Mouse (Mus musculus) lung, postnatal 0 days (tissue): ENCODE measurements at regions not wholly inside any gene's neighbourhood (a gene's known extent, or its start where the extent isn't known, plus 50 kb on each side); places are given as distances from the start of the nearest gene placed in this dataset.

Source experiments
- ATAC-seq: fragments of 200-750 bp; cut with Nextera tagmentation; 2 replicates; pipeline ENCODE4 v1.8.0; 2017; ENCODE audit warnings: moderate library complexity
- DNase-seq: peaks from one replicate; pipeline ENCODE4 v3.0.0-alpha.2; 2016; ENCODE audit warnings: low spot score
- H3K27ac ChIP-seq: fragments of 300-500 bp; sonication (generic); 2 replicates; pipeline ENCODE4 v1.5.1; 2014; ENCODE audit warnings: antibody characterized with exemption, mild to moderate bottlenecking, low read length, mixed read lengths
- H3K27me3 ChIP-seq: fragments of 300-500 bp; sonication (generic); replicated peaks from 2 replicates; pipeline ENCODE4 v1.6.1; 2014; ENCODE audit warnings: low read length, mixed read lengths; ENCODE audit not compliant: insufficient read depth
- H3K36me3 ChIP-seq: fragments of 300-500 bp; sonication (generic); 2 replicates; pipeline ENCODE4 v1.6.1; 2014; ENCODE audit warnings: low read length, mixed read lengths; ENCODE audit not compliant: insufficient read depth
- H3K4me1 ChIP-seq: fragments of 300-500 bp; sonication (generic); 2 replicates; pipeline ENCODE4 v1.6.1; 2014; ENCODE audit warnings: antibody characterized with exemption, low read depth, low read length, mixed read lengths; ENCODE audit not compliant: insufficient read depth
- H3K4me2 ChIP-seq: fragments of 300-500 bp; sonication (generic); replicated peaks from 2 replicates; pipeline ENCODE4 v1.6.1; 2014; ENCODE audit warnings: low read depth, mild to moderate bottlenecking, low read length, moderate library complexity, mixed read lengths
- H3K4me3 ChIP-seq: fragments of 300-500 bp; sonication (generic); 2 replicates; pipeline ENCODE4 v1.5.1; 2014; ENCODE audit warnings: low read depth, low read length
- H3K9ac ChIP-seq: fragments of 300-500 bp; sonication (generic); replicated peaks from 2 replicates; pipeline ENCODE4 v1.6.1; 2014; ENCODE audit warnings: low read depth, mild to moderate bottlenecking
- H3K9me3 ChIP-seq: fragments of 300-500 bp; sonication (generic); 2 replicates; pipeline ENCODE4 v1.6.1; 2016; ENCODE audit warnings: low read length, mixed read lengths
- CTCF ChIP-seq: IDR thresholded peaks from 2 replicates; pipeline ENCODE4 v1.5.1; 2016; ENCODE audit warnings: antibody characterized with exemption, mild to moderate bottlenecking
- EP300 ChIP-seq: IDR thresholded peaks from 2 replicates; pipeline ENCODE4 v1.6.1; 2016; ENCODE audit warnings: antibody characterized with exemption, mild to moderate bottlenecking, control low read depth
- WGBS: fragments of 180-500 bp; shearing (Covaris S2); extraction: QIAGEN DNeasy Blood & Tissue Kit; methylation state at CpG from one replicate; pipeline ENCODE4 v1.1.7; 2014; 5-methylcytosine and 5-hydroxymethylcytosine counted together

- Histone ChIP-seq H3K4me1 (no peaks in the 10 kb centered on the region), H3K27me3 (no peaks in the 10 kb centered on the region), H3K4me2 (no peak overlapping the region), H3K9me3 (no peaks in the 10 kb centered on the region), H3K9ac (no peak overlapping the region), H3K27ac (no peak overlapping the region), H3K36me3 (no peaks in the 10 kb centered on the region), H3K4me3 (no peak overlapping the region)
- 53% methylated on average over 4 of the region's 4 CpGs for WGBS
- DNase-seq, result no peak
- ATAC-seq, result no peak
- no peak for TF ChIP-seq EP300
- TF ChIP-seq CTCF, result no peak
Measured at GRCm38 (mm10) chr13:97427537-97427936, 186.6 kb downstream of the Enc1 start.

GRCm38 (mm10) chr13:97425731-97426130 is 184.8 kb downstream of the Enc1 start:
- Histone ChIP-seq H3K4me2 (no peak overlapping the region), H3K4me1 (no peaks in the 10 kb centered on the region), H3K27ac (no peak overlapping the region), H3K27me3 (no peaks in the 10 kb centered on the region), H3K36me3 (no peaks in the 10 kb centered on the region), H3K9me3 (no peaks in the 10 kb centered on the region), H3K9ac (no peak overlapping the region), H3K4me3 (no peak overlapping the region)
- ATAC-seq (no peak), DNase-seq (no peak)
- TF ChIP-seq CTCF (no peak), EP300 (no peak)
- WGBS, result 84% methylated on average over 9 of the region's 9 CpGs

- Histone ChIP-seq H3K9ac (no peak overlapping the region), H3K9me3 (no peaks in the 10 kb centered on the region), H3K4me1 (no peaks in the 10 kb centered on the region), H3K36me3 (no peaks in the 10 kb centered on the region), H3K27me3 (no peaks in the 10 kb centered on the region), H3K4me3 (no peak overlapping the region), H3K27ac (no peak overlapping the region), H3K4me2 (no peak overlapping the region)
- 52% methylated on average over 6 of the region's 6 CpGs for WGBS
- DNase-seq (peak; percentile 58), ATAC-seq (peak; percentile 43)
- no peak for TF ChIP-seq EP300
- TF ChIP-seq CTCF, result no peak
Measured at GRCm38 (mm10) chr13:97423911-97424310, 183.0 kb downstream of the Enc1 start.

GRCm38 (mm10) chr13:97423298-97423817 is 182.5 kb downstream of the Enc1 start:
- DNase-seq, result no peak

GRCm38 (mm10) chr13:97422897-97423296 is 182.0 kb downstream of the Enc1 start:
- no peaks in the 10 kb centered on the region for H3K4me1 ChIP-seq
- H3K27ac ChIP-seq, result no peak overlapping the region
- TF ChIP-seq EP300, result no peak
- TF ChIP-seq CTCF, result no peak
- H3K4me2 ChIP-seq, result no peak overlapping the region
- 82% methylated on average over 7 of the region's 7 CpGs for WGBS
- no peaks in the 10 kb centered on the region for H3K27me3 ChIP-seq
- DNase-seq (no peak), ATAC-seq (no peak)
- no peak overlapping the region for H3K9ac ChIP-seq
- no peaks in the 10 kb centered on the region for H3K36me3 ChIP-seq
- H3K9me3 ChIP-seq, result no peaks in the 10 kb centered on the region
- no peak overlapping the region for H3K4me3 ChIP-seq

More at GRCm38 (mm10) chr13:97423298-97423817, 182.5 kb downstream of the Enc1 start:
- Histone ChIP-seq H3K4me3 (no peak overlapping the region), H3K27me3 (no peaks in the 10 kb centered on the region), H3K27ac (no peak overlapping the region), H3K4me2 (no peak overlapping the region), H3K36me3 (no peaks in the 10 kb centered on the region), H3K9me3 (no peaks in the 10 kb centered on the region), H3K9ac (no peak overlapping the region), H3K4me1 (no peaks in the 10 kb centered on the region)
- 67% methylated on average over 5 of the region's 5 CpGs for WGBS
- ATAC-seq, result no peak
- TF ChIP-seq EP300 (no peak), CTCF (no peak)

- 82% methylated on average over 3 of the region's 3 CpGs for WGBS
Measured at GRCm38 (mm10) chr13:97421831-97422230, 180.9 kb downstream of the Enc1 start.

GRCm38 (mm10) chr13:97420773-97421172 is 179.9 kb downstream of the Enc1 start:
- no peak for TF ChIP-seq EP300
- TF ChIP-seq CTCF, result no peak
- ATAC-seq (no peak), DNase-seq (no peak)
- Histone ChIP-seq H3K36me3 (no peaks in the 10 kb centered on the region), H3K9ac (no peak overlapping the region), H3K4me2 (no peak overlapping the region), H3K4me1 (no peaks in the 10 kb centered on the region), H3K27ac (no peak overlapping the region), H3K9me3 (no peaks in the 10 kb centered on the region), H3K27me3 (no peaks in the 10 kb centered on the region), H3K4me3 (no peak overlapping the region)
- WGBS, result 76% methylated on average over 3 of the region's 3 CpGs

More at GRCm38 (mm10) chr13:97421831-97422230, 180.9 kb downstream of the Enc1 start:
- no peaks in the 10 kb centered on the region for H3K9me3 ChIP-seq
- no peak overlapping the region for H3K4me2 ChIP-seq
- H3K27ac ChIP-seq, result no peak overlapping the region
- H3K9ac ChIP-seq, result no peak overlapping the region
- H3K4me1 ChIP-seq, result no peaks in the 10 kb centered on the region
- no peak for DNase-seq
- ATAC-seq, result no peak
- H3K27me3 ChIP-seq, result no peaks in the 10 kb centered on the region
- TF ChIP-seq CTCF (no peak), EP300 (no peak)
- H3K4me3 ChIP-seq, result no peak overlapping the region
- H3K36me3 ChIP-seq, result no peaks in the 10 kb centered on the region
